Mouse (Mus musculus) lung, postnatal 0 days (tissue): ENCODE results near the gene Gsdma.

ENCODE experiments used
- CTCF ChIP-seq: IDR thresholded peaks from 2 replicates; pipeline ENCODE4 v1.5.1; 2016; ENCODE audit warnings: antibody characterized with exemption, mild to moderate bottlenecking
- EP300 ChIP-seq: IDR thresholded peaks from 2 replicates; pipeline ENCODE4 v1.6.1; 2016; ENCODE audit warnings: antibody characterized with exemption, mild to moderate bottlenecking, control low read depth

DNA sequence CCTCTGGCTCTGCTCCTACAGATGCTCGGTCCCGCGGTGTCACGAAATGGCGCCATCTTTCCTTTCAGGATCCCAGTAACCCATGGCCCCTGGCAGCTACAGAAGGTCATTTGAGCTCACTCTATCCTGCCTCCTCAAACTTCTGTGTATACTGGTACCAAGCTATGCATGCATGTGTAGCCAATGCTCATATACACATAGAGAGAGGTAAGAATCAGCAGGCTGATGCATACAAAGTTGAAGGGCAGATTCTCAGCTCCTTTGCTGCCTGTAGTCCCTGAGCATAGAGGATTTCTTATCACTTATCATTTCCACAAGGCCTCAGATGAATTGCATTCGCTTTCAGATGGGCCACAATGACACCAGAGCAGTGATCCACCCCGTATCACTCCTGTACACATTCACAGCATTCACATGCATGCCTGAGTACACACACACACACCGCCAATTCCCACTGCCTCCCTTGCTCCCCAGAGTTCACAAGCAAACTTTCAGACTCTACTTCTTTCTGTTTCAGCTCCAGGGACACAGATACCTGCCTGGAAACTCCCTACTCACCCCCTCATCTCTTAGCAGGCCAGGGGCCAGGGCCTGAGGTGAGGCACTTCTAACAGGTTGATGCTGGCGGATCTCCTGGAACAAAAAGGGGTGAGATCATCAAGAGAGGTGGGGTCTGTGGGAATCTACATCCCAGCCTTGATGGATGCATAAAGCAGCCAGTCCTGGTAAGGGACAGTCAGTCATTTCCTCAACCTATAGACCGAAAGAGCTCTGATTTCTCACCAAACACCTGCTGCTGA, 38.3 kb upstream of the Gsdma start, which contains the start of the genes Gm12355 and Gsdma3:
- no peak for TF ChIP-seq CTCF
- no peak for TF ChIP-seq EP300
